Mouse (Mus musculus) hindbrain, embryonic 13.5 days (tissue): Measurements from ENCODE around the gene Hfe2. TPM values are rescaled to one million over a fixed set of nuclear protein-coding genes. Genes with fewer than 3 reads are reported as not detected.

Experiments
- ATAC-seq: fragments of 200-750 bp; cut with Nextera tagmentation; 2 replicates; pipeline ENCODE4 v1.8.0; 2017; ENCODE audit warnings: moderate TSS enrichment; ENCODE audit not compliant: low FRiP score
- H3K27ac ChIP-seq: fragments of 300-500 bp; sonication (generic); 2 replicates; pipeline ENCODE4 v1.5.1; 2015; ENCODE audit warnings: inconsistent platforms, mild to moderate bottlenecking, moderate library complexity
- H3K27me3 ChIP-seq: fragments of 300-500 bp; sonication (generic); 2 replicates; pipeline ENCODE4 v1.6.1; 2015; ENCODE audit warnings: mild to moderate bottlenecking, inconsistent platforms
- H3K36me3 ChIP-seq: fragments of 300-500 bp; sonication (generic); 2 replicates; pipeline ENCODE4 v1.6.1; 2015; ENCODE audit warnings: mild to moderate bottlenecking, inconsistent platforms
- H3K4me1 ChIP-seq: fragments of 300-500 bp; sonication (generic); replicated peaks from 2 replicates; pipeline ENCODE4 v1.6.1; 2015; ENCODE audit warnings: inconsistent platforms
- H3K4me2 ChIP-seq: fragments of 300-500 bp; sonication (generic); 2 replicates; pipeline ENCODE4 v1.6.1; 2015; ENCODE audit warnings: inconsistent platforms, mild to moderate bottlenecking, moderate library complexity
- H3K4me3 ChIP-seq: fragments of 300-500 bp; sonication (generic); 2 replicates; pipeline ENCODE4 v1.5.1; 2015; ENCODE audit warnings: mild to moderate bottlenecking, inconsistent platforms
- H3K9ac ChIP-seq: fragments of 300-500 bp; sonication (generic); 2 replicates; pipeline ENCODE4 v1.6.1; 2015; ENCODE audit warnings: mild to moderate bottlenecking, inconsistent platforms
- H3K9me3 ChIP-seq: fragments of 300-500 bp; sonication (generic); 2 replicates; pipeline ENCODE4 v1.6.1; 2016; ENCODE audit warnings: inconsistent platforms
- WGBS: fragments of 180-500 bp; shearing (Covaris S2); methylation state at CpG from one replicate; pipeline ENCODE4 v1.1.7; 2015; 5-methylcytosine and 5-hydroxymethylcytosine counted together
- polyA plus RNA-seq: library from polyadenylated mRNA; unstranded; fragments of >200 nt; fragmentation: Nextera tagmentation; extraction: Ambion mirVana; gene quantifications from 2 replicates; pipeline ENCODE4 v1.2.1, GENCODE M21; 2015

Hfe2 gene
- polyA plus RNA-seq, 1 experiment from 2014 or later = 0.92 TPM

- H3K9me3 ChIP-seq = no peaks in the 10 kb centered on the region
- H3K4me3 ChIP-seq = no peak overlapping the region
- 82% methylated on average over 8 of the region's 8 CpGs for WGBS
- 0 out of 2 replicates have a peak, but pooled peaks cover 14% of the 10 kb centered on the region for H3K27me3 ChIP-seq
- H3K27ac ChIP-seq = no peak overlapping the region
- no peak for ATAC-seq
- H3K9ac ChIP-seq = no peak overlapping the region
- H3K4me2 ChIP-seq = no peak overlapping the region
- H3K4me1 ChIP-seq = no peaks in the 10 kb centered on the region; the same call in 1 of the 2 replicates
- H3K36me3 ChIP-seq = no peaks in the 10 kb centered on the region
Measured at GRCm38 (mm10) chr3:96542554-96542953, 17.6 kb downstream of the Hfe2 start.

GRCm38 (mm10) chr3:96543345-96543744 lies 18.4 kb downstream of the Hfe2 start:
- no peak overlapping the region; the same call in 1 of the 2 replicates for H3K9ac ChIP-seq
- H3K36me3 ChIP-seq = no peaks in the 10 kb centered on the region
- 89% methylated on average over 11 of the region's 11 CpGs for WGBS
- peaks cover 16% of the 10 kb centered on the region; the same call in 1 of the 2 replicates for H3K27me3 ChIP-seq
- no peak overlapping the region for H3K27ac ChIP-seq
- H3K4me2 ChIP-seq = no peak overlapping the region
- no peaks in the 10 kb centered on the region; the same call in 1 of the 2 replicates for H3K4me1 ChIP-seq
- ATAC-seq = no peak
- H3K9me3 ChIP-seq = no peaks in the 10 kb centered on the region
- no peak overlapping the region for H3K4me3 ChIP-seq

- Histone ChIP-seq H3K27ac (no peak overlapping the region), H3K4me3 (no peak overlapping the region), H3K4me1 (no peaks in the 10 kb centered on the region; the same call in 1 of the 2 replicates), H3K4me2 (no peak overlapping the region), H3K9me3 (no peaks in the 10 kb centered on the region), H3K36me3 (no peaks in the 10 kb centered on the region), H3K9ac (no peak overlapping the region), H3K27me3 (peaks cover 16% of the 10 kb centered on the region; the same call in 1 of the 2 replicates)
- no peak for ATAC-seq
- 53% methylated on average over 1 of the region's 1 CpGs for WGBS
Measured at GRCm38 (mm10) chr3:96545565-96545964, 20.6 kb downstream of the Hfe2 start.

GRCm38 (mm10) chr3:96546880-96547279 lies 21.9 kb downstream of the Hfe2 start:
- Histone ChIP-seq H3K4me2 (no peak overlapping the region), H3K4me1 (no peaks in the 10 kb centered on the region), H3K9ac (0 out of 2 replicates have a peak overlapping the region, but pooled peaks have one; percentile 39), H3K36me3 (no peaks in the 10 kb centered on the region), H3K27me3 (peaks cover 16% of the 10 kb centered on the region; the same call in 1 of the 2 replicates), H3K27ac (no peak overlapping the region), H3K9me3 (no peaks in the 10 kb centered on the region), H3K4me3 (no peak overlapping the region)
- 48% methylated on average over 4 of the region's 4 CpGs for WGBS
- no peak for ATAC-seq

- H3K4me2 ChIP-seq = peak overlapping the region; percentile 30
- no peak overlapping the region for H3K4me3 ChIP-seq
- no peaks in the 10 kb centered on the region for H3K4me1 ChIP-seq
- no peak for ATAC-seq
- H3K27ac ChIP-seq = no peak overlapping the region
- WGBS = 11% methylated on average over 14 of the region's 14 CpGs
- peaks cover 16% of the 10 kb centered on the region; the same call in 1 of the 2 replicates for H3K27me3 ChIP-seq
- no peaks in the 10 kb centered on the region for H3K9me3 ChIP-seq
- H3K9ac ChIP-seq = 0 out of 2 replicates have a peak overlapping the region, but pooled peaks have one; percentile 39
- no peaks in the 10 kb centered on the region for H3K36me3 ChIP-seq
Measured at GRCm38 (mm10) chr3:96547389-96547960, 22.5 kb downstream of the Hfe2 start.

GRCm38 (mm10) chr3:96548824-96549223 lies 23.9 kb downstream of the Hfe2 start:
- Histone ChIP-seq H3K9ac (no peak overlapping the region), H3K9me3 (no peaks in the 10 kb centered on the region), H3K4me3 (no peak overlapping the region), H3K4me1 (no peaks in the 10 kb centered on the region), H3K27me3 (peaks cover 8% of the 10 kb centered on the region; the same call in 1 of the 2 replicates), H3K4me2 (no peak overlapping the region), H3K27ac (no peak overlapping the region), H3K36me3 (no peaks in the 10 kb centered on the region)
- WGBS = 84% methylated on average over 7 of the region's 7 CpGs
- ATAC-seq = no peak

GRCm38 (mm10) chr3:96549346-96549745 lies 24.4 kb downstream of the Hfe2 start:
- Histone ChIP-seq H3K36me3 (no peaks in the 10 kb centered on the region), H3K4me1 (no peaks in the 10 kb centered on the region), H3K4me2 (no peak overlapping the region), H3K9me3 (no peaks in the 10 kb centered on the region), H3K4me3 (no peak overlapping the region), H3K27me3 (peaks cover 5% of the 10 kb centered on the region; the same call in 1 of the 2 replicates), H3K9ac (no peak overlapping the region), H3K27ac (no peak overlapping the region)
- no peak for ATAC-seq
- 85% methylated on average over 5 of the region's 5 CpGs for WGBS

GRCm38 (mm10) chr3:96551203-96551602 lies 26.2 kb downstream of the Hfe2 start:
- WGBS = 24% methylated on average over 8 of the region's 8 CpGs
- Histone ChIP-seq H3K4me2 (no peak overlapping the region), H3K27ac (no peak overlapping the region), H3K4me1 (peaks cover 13% of the 10 kb centered on the region), H3K9ac (no peak overlapping the region), H3K36me3 (no peaks in the 10 kb centered on the region), H3K27me3 (peaks cover 2% of the 10 kb centered on the region; the same call in 1 of the 2 replicates), H3K4me3 (no peak overlapping the region), H3K9me3 (no peaks in the 10 kb centered on the region)
- ATAC-seq = no peak

- Histone ChIP-seq H3K9me3 (no peaks in the 10 kb centered on the region), H3K4me2 (no peak overlapping the region), H3K4me1 (peaks cover 20% of the 10 kb centered on the region), H3K9ac (no peak overlapping the region), H3K36me3 (no peaks in the 10 kb centered on the region), H3K27ac (no peak overlapping the region), H3K27me3 (peaks cover 2% of the 10 kb centered on the region; the same call in 1 of the 2 replicates), H3K4me3 (no peak overlapping the region)
- no peak for ATAC-seq
- 78% methylated on average over 7 of the region's 7 CpGs for WGBS
Measured at GRCm38 (mm10) chr3:96551890-96552289, 26.9 kb downstream of the Hfe2 start.

GRCm38 (mm10) chr3:96553601-96554000 lies 28.6 kb downstream of the Hfe2 start:
- Histone ChIP-seq H3K27ac (no peak overlapping the region), H3K9me3 (no peaks in the 10 kb centered on the region), H3K4me1 (peaks cover 27% of the 10 kb centered on the region), H3K4me2 (no peak overlapping the region), H3K4me3 (no peak overlapping the region), H3K36me3 (no peaks in the 10 kb centered on the region), H3K27me3 (no peaks in the 10 kb centered on the region), H3K9ac (no peak overlapping the region)
- no peak for ATAC-seq
- WGBS = 83% methylated on average over 6 of the region's 6 CpGs

- WGBS = 87% methylated on average over 6 of the region's 6 CpGs
Measured at GRCm38 (mm10) chr3:96554251-96554650, 29.3 kb downstream of the Hfe2 start.

GRCm38 (mm10) chr3:96555041-96555596 lies 30.1 kb downstream of the Hfe2 start:
- Histone ChIP-seq H3K4me3 (no peak overlapping the region), H3K4me1 (peaks cover 41% of the 10 kb centered on the region), H3K27me3 (no peaks in the 10 kb centered on the region), H3K36me3 (peaks cover 7% of the 10 kb centered on the region), H3K27ac (peak overlapping the region; percentile 70), H3K4me2 (no peak overlapping the region), H3K9me3 (no peaks in the 10 kb centered on the region), H3K9ac (no peak overlapping the region)
- no peak for ATAC-seq
- 37% methylated on average over 12 of the region's 12 CpGs for WGBS

More at GRCm38 (mm10) chr3:96554251-96554650, 29.3 kb downstream of the Hfe2 start:
- Histone ChIP-seq H3K36me3 (no peaks in the 10 kb centered on the region), H3K4me1 (peaks cover 32% of the 10 kb centered on the region), H3K9me3 (no peaks in the 10 kb centered on the region), H3K27ac (no peak overlapping the region; the same call in 1 of the 2 replicates), H3K4me3 (no peak overlapping the region), H3K4me2 (no peak overlapping the region), H3K27me3 (no peaks in the 10 kb centered on the region), H3K9ac (no peak overlapping the region)
- ATAC-seq = no peak
